Mouse (Mus musculus) adrenal gland (tissue): ENCODE data around the gene 4930558C23Rik.
"Not testable (repeated sequence)": the region's sequence is repeated elsewhere in the genome, so short reads cannot be mapped to it uniquely, and the experiment has no call there.

Experiments
- intact Hi-C: fragments of 180-260 bp; cut with DNase I; formaldehyde crosslinking; loops from one replicate; pipeline ENCODE4 v1.15.1; 2025

4930558C23Rik gene

GRCm38 (mm10) chr3:95385401-95386075 is 17.1 kb downstream of the 4930558C23Rik start:
- intact Hi-C loops: no loop called here

GRCm38 (mm10) chr3:95373208-95373607 is 29.4 kb downstream of the 4930558C23Rik start:
- intact Hi-C loops: no loop called here

- intact Hi-C loops: no loop called here
Observed at GRCm38 (mm10) chr3:95370101-95370500, 32.5 kb downstream of the 4930558C23Rik start.

GRCm38 (mm10) chr3:95360276-95360675 is 42.4 kb downstream of the 4930558C23Rik start:
- intact Hi-C loops: not testable (repeated sequence)

- intact Hi-C loops: no loop called here
Observed at GRCm38 (mm10) chr3:95357746-95358145, 44.9 kb downstream of the 4930558C23Rik start.

GRCm38 (mm10) chr3:95356701-95357449 is 45.8 kb downstream of the 4930558C23Rik start, which contains the start of gene Setdb1:
Setdb1 (minus strand) TSS chr3:95357202.
- intact Hi-C loops: not testable (repeated sequence)

- intact Hi-C loops: not testable (repeated sequence)
Observed at GRCm38 (mm10) chr3:95355911-95356544, 46.6 kb downstream of the 4930558C23Rik start.

GRCm38 (mm10) chr3:95349491-95349890 is 53.1 kb downstream of the 4930558C23Rik start:
- intact Hi-C loops: loop anchor here (5.0 kb wide), 1 partner anchor 103 kb away; no protein-coding TSS in a partner anchor

- intact Hi-C loops: loop anchor here (5.0 kb wide), 1 partner anchor 104 kb away; no protein-coding TSS in a partner anchor
Observed at GRCm38 (mm10) chr3:95348343-95348742, 54.3 kb downstream of the 4930558C23Rik start.

GRCm38 (mm10) chr3:95346454-95346853 is 56.2 kb downstream of the 4930558C23Rik start:
- intact Hi-C loops: loop anchor here (5.0 kb wide), 1 partner anchor 106 kb away; no protein-coding TSS in a partner anchor

- intact Hi-C loops: not testable (repeated sequence)
Observed at GRCm38 (mm10) chr3:95343356-95344000, 59.2 kb downstream of the 4930558C23Rik start.

GRCm38 (mm10) chr3:95338251-95338650 is 64.4 kb downstream of the 4930558C23Rik start:
- intact Hi-C loops: no loop called here

GRCm38 (mm10) chr3:95337345-95337744 is 65.3 kb downstream of the 4930558C23Rik start:
- intact Hi-C loops: no loop called here
